Mouse (Mus musculus): ENCODE measurements around the gene Atp23.

GRCm38 (mm10) chr10:126914288-126914687 lies 13.1 kb upstream of the Atp23 start:
- TF ChIP-seq CTCF (IDR thresholded peaks at IDR 0.05; ENCODE audit: borderline replicate concordance, extremely low read depth, insufficient read depth, insufficient read length) (no peak), POLR2A (IDR thresholded peaks at IDR 0.05; ENCODE audit: borderline replicate concordance, extremely low read depth, insufficient read depth, insufficient read length, poor library complexity, severe bottlenecking) (no peak)

All from brain, embryonic 14.5 days (tissue).